In genomic region chr19:7019191-7019590, GRCm38 (mm10) we compare ENCODE assay signal across 7 mouse cellular contexts. TPM values are rescaled to one million over a fixed set of nuclear protein-coding genes. Genes with fewer than 3 reads are reported as not detected.
DNase-seq lines count a peak whose midpoint lies in the region; ATAC-seq and TF ChIP-seq lines count a peak whose summit lies in the region.

TSS of gene Fermt3 (minus strand) at chr19:7019469.

- DNase-seq in 416B (ENCODE audit: low read depth): peak; percentile 94
- DNase-seq in B cell, adult 2 months: peak; percentile 76

- H3K27me3 ChIP-seq in liver, embryonic 12.5 days (replicated peaks): no peaks in the 10 kb centered on the region
- H3K27me3 ChIP-seq in small intestine, adult 2 months (ENCODE audit: control insufficient read depth, insufficient read depth, low read length): no peaks in the 10 kb centered on the region
- no peaks in the 10 kb centered on the region for H3K27me3 ChIP-seq in forebrain, embryonic 16.5 days (replicated peaks; ENCODE audit: control insufficient read depth, insufficient read depth, low read length)
- no peaks in the 10 kb centered on the region for H3K27me3 ChIP-seq in midbrain, embryonic 13.5 days

- ATAC-seq in granulocyte monocyte progenitor cell, adult 5-6 weeks (replicated peaks; ENCODE audit: poor library complexity, severe bottlenecking): peak; percentile 68
- ATAC-seq in liver, embryonic 12.5 days: peak; percentile 79
- no peak for ATAC-seq in forebrain, embryonic 16.5 days
- ATAC-seq in midbrain, embryonic 13.5 days: no peak

- WGBS in liver, embryonic 12.5 days (ENCODE audit: insufficient replicate concordance): 13% methylated on average over 5 of the region's 5 CpGs
- WGBS in small intestine, adult 2 months: 55% methylated on average over 5 of the region's 5 CpGs
- whole genome bisulfite sequencing in forebrain, embryonic 16.5 days: 87% methylated on average over 5 of the region's 5 CpGs
- 87% methylated on average over 5 of the region's 5 CpGs for WGBS in midbrain, embryonic 13.5 days

- peak within 1 kb of the TSS; percentile 81 for H3K4me2 ChIP-seq in liver, embryonic 12.5 days
- no peak within 1 kb of the TSS for H3K4me2 ChIP-seq in forebrain, embryonic 16.5 days (ENCODE audit: low read length)
- no peak within 1 kb of the TSS for H3K4me2 ChIP-seq in midbrain, embryonic 13.5 days (replicated peaks)

- H3K27ac ChIP-seq in liver, embryonic 12.5 days: peak within 1 kb of the TSS; percentile 96
- peak within 1 kb of the TSS; percentile 82 for H3K27ac ChIP-seq in small intestine, adult 2 months (ENCODE audit: insufficient read depth, low read depth, low read length)
- no peak within 1 kb of the TSS for H3K27ac ChIP-seq in forebrain, embryonic 16.5 days (ENCODE audit: low read length)
- no peak within 1 kb of the TSS for H3K27ac ChIP-seq in midbrain, embryonic 13.5 days

- no peaks in the 10 kb centered on the region for H3K9me3 ChIP-seq in liver, embryonic 12.5 days (replicated peaks)
- no peaks in the 10 kb centered on the region for H3K9me3 ChIP-seq in forebrain, embryonic 16.5 days (ENCODE audit: control insufficient read depth, low read length)
- no peaks in the 10 kb centered on the region for H3K9me3 ChIP-seq in midbrain, embryonic 13.5 days

- H3K4me1 ChIP-seq in liver, embryonic 12.5 days: peaks cover 43% of the 10 kb centered on the region
- H3K4me1 ChIP-seq in small intestine, adult 2 months (ENCODE audit: control insufficient read depth, insufficient read depth, insufficient read length, low read length): no peaks in the 10 kb centered on the region
- H3K4me1 ChIP-seq in forebrain, embryonic 16.5 days (replicated peaks; ENCODE audit: control insufficient read depth, insufficient read depth, low read length): no peaks in the 10 kb centered on the region
- H3K4me1 ChIP-seq in midbrain, embryonic 13.5 days (replicated peaks): no peaks in the 10 kb centered on the region

- H3K36me3 ChIP-seq in liver, embryonic 12.5 days: peaks cover 85% of the 10 kb centered on the region
- H3K36me3 ChIP-seq in small intestine, adult 2 months (ENCODE audit: control insufficient read depth, insufficient read depth, low read length): peaks cover 36% of the 10 kb centered on the region
- H3K36me3 ChIP-seq in forebrain, embryonic 16.5 days (ENCODE audit: control insufficient read depth, insufficient read depth): peaks cover 32% of the 10 kb centered on the region
- H3K36me3 ChIP-seq in midbrain, embryonic 13.5 days: peaks cover 78% of the 10 kb centered on the region

- H3K9ac ChIP-seq in liver, embryonic 12.5 days: peak within 1 kb of the TSS; percentile 79
- H3K9ac ChIP-seq in forebrain, embryonic 16.5 days (replicated peaks; ENCODE audit: low read depth, low read length): no peak within 1 kb of the TSS
- no peak within 1 kb of the TSS for H3K9ac ChIP-seq in midbrain, embryonic 13.5 days (replicated peaks)

- no peak for TF ChIP-seq CTCF in small intestine, adult 2 months (IDR thresholded peaks at IDR 0.05; ENCODE audit: extremely low read depth, insufficient read length, insufficient replicate concordance, low read depth, low read length)

- H3K4me3 ChIP-seq in liver, embryonic 12.5 days: peak within 1 kb of the TSS; percentile 66
- H3K4me3 ChIP-seq in small intestine, adult 2 months (ENCODE audit: low read depth, low read length): peak within 1 kb of the TSS; percentile 55
- H3K4me3 ChIP-seq in forebrain, embryonic 16.5 days (replicated peaks; ENCODE audit: low read length): no peak within 1 kb of the TSS
- H3K4me3 ChIP-seq in midbrain, embryonic 13.5 days (replicated peaks): no peak within 1 kb of the TSS

- TF ChIP-seq POLR2A in small intestine, adult 2 months (IDR thresholded peaks at IDR 0.05; ENCODE audit: low read depth, low read length): no peak

RNA-seq across cellular contexts. Expression of gene Fermt3, which starts in this region (rescaled TPM):
- 103 and 119 TPM in 2 replicates for total RNA-seq in granulocyte monocyte progenitor cell, adult 5-6 weeks (2014; fragmentation: Nextera tagmentation)
- total RNA-seq in granulocyte monocyte progenitor cell, adult 5-6 weeks (2017): 182 and 230 TPM in 2 replicates
- polyA plus RNA-seq in liver, embryonic 12.5 days (2016; fragmentation: Nextera tagmentation; extraction: Ambion mirVana): 135 and 147 TPM in 2 replicates
- polyA plus RNA-seq in small intestine, adult 2 months (2012; rRNA removed): 10.2 and 18.6 TPM in 2 replicates
- 3.3 and 3.8 TPM in 2 replicates for polyA plus RNA-seq in forebrain, embryonic 16.5 days (2015; fragmentation: Nextera tagmentation; extraction: Ambion mirVana)
- polyA plus RNA-seq in midbrain, embryonic 13.5 days (2015; fragmentation: Nextera tagmentation; extraction: Ambion mirVana): 3.9 and 4.8 TPM in 2 replicates

Comparison
In these comparisons a context has a peak if more than half of its experiments do, and no peak if none do; other contexts are left out.
1. ATAC-seq: peak in granulocyte monocyte progenitor cell, adult 5-6 weeks (single experiment) and liver, embryonic 12.5 days (single experiment); none in forebrain, embryonic 16.5 days (single experiment) and midbrain, embryonic 13.5 days (single experiment).
2. H3K27ac ChIP-seq: peak in liver, embryonic 12.5 days (single experiment) and small intestine, adult 2 months (single experiment); none in forebrain, embryonic 16.5 days (single experiment) and midbrain, embryonic 13.5 days (single experiment).
3. H3K4me3 ChIP-seq: peak in liver, embryonic 12.5 days (single experiment) and small intestine, adult 2 months (single experiment); none in forebrain, embryonic 16.5 days (single experiment) and midbrain, embryonic 13.5 days (single experiment).